Mouse (Mus musculus): ENCODE results near the gene Olfr1140. TPM values are rescaled to one million over a fixed set of nuclear protein-coding genes. Genes with fewer than 3 reads are reported as not detected.

Olfr1140 gene
- total RNA-seq (2015; ENCODE audit: low replicate concordance): not detected in 2 replicates
- total RNA-seq (2017; ENCODE audit: low replicate concordance): not detected in 2 replicates

DNA sequence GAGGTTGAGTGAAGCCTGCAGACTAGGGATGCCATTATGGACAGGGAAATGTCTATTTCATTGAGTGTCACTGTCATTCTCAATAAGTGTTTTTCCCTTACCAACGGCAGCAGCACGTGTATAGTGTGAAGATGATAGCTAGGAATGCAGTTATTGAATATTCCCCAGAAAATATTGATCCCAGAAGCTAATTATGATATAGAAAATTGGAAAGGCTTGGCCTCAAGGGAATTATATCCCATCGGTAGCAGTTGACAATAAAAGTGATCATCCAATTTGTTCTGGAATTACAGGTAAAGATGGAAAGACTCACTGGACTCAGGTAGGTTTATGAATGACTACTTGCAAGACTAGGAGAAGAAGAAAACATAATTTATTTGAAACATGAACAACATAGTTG, at the start of gene Olfr1140:
Olfr1140 (plus strand) TSS at position 301 of the 400 bp plus-strand sequence.
- no peak for ATAC-seq (replicated peaks; ENCODE audit: low FRiP score, poor library complexity, severe bottlenecking)

DNA sequence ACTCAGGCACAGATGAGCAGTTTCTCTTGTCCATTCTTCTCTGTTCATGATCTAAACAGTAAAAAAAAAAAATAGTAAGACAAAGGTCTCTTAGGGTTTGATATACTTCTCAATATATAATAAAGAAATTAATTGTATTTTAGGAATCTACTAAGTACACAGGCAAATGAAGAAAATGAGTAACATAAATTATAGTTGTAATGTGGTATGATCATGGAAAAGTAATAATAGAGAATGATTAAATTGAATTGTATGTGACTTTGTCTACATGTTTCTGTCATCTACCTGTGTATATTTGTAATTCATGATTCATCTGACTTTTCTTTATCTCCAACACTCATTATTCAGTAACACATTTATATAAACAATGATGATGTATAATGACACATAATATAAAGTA, 49.7 kb upstream of the Olfr1140 start, which contains the start of gene Olfr1136:
Olfr1136 (minus strand) TSS at position 101 of the 400 bp plus-strand sequence.
- ATAC-seq (replicated peaks; ENCODE audit: low FRiP score, poor library complexity, severe bottlenecking): no peak

DNA sequence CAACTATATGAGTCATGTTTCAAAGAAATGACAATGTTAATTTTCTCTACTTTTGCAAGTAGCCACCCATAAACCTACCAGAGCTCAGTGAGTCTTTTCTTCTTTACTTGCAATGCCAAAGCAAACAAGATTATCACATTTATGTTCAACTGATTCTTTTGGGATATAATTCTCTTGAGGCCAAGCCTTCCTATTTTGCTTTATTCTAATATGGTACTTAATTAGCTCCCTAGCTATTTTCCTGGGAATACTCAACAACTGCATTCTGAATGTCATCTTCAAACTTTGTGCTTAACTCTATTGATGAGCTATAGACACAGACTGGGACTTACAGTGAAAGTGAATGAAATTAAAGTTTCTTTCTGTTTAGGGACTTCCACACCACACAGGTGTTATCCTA, 30.5 kb upstream of the Olfr1140 start, which contains the start of gene Olfr1137:
Olfr1137 (minus strand) TSS at position 101 of the 400 bp plus-strand sequence.
- no peak for ATAC-seq (replicated peaks; ENCODE audit: low FRiP score, poor library complexity, severe bottlenecking)

DNA sequence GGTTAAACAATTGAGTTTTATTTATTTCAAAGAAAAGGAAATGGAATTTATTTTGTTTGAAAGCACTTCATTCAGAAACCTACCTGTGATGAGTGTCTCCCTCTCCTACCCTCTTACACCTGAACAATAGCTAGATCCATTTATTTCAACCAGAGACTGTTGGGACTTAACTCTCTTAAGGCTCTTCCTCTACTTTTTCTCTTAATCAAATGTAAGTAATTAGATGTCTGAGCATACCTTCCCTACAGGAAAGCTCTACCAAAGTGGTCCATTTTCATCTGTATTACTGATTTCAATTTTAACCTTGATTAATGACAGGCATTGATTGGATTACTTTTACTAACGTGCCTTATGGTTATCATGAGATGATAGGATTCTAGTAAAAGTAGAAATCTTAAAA, 3.7 kb upstream of the Olfr1140 start, which contains the start of gene Olfr1138:
Olfr1138 (minus strand) TSS at position 101 of the 400 bp plus-strand sequence.
- ATAC-seq (replicated peaks; ENCODE audit: low FRiP score, poor library complexity, severe bottlenecking): no peak

DNA sequence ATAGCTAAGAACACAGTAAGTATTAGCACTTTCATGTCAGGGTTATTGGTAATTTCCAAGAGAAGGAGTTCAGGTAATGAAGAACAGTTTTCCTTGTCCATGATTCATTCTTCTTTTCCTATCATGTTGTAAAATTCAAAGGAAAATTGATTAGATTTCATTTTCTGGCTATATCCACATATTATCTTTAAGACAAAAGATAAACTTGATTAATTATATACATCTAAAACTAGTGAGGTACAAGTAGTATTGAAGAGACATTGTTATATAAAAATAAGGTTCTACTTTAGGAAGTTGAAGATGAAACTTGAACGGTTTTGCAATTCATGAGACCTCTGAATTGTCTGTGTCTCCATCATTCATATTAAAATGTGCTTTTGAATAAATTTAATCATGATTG, 10.3 kb downstream of the Olfr1140 start, which contains the start of gene Olfr1141:
Olfr1141 (minus strand) TSS at position 101 of the 400 bp plus-strand sequence.
- ATAC-seq (replicated peaks; ENCODE audit: low FRiP score, poor library complexity, severe bottlenecking): no peak

DNA sequence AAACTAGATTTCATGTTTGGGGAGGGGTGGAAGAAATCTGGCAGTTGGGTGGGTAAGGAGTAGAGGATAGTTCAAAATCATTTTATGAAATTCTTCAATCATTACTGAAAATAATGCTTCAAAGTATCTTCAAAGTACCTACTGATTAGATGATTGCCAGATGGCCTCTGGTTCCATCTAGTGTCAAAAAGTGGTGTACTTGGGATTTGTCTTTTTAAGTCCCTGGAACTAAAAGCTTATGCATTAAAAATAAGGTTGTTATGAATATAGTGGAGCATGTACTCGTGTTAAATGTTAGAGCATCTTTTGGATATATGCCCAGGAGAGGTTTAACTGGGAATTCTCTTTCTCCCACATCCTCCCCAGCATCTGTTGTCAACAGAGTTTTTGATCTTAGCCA, 32.6 kb downstream of the Olfr1140 start:
- ATAC-seq (replicated peaks; ENCODE audit: low FRiP score, poor library complexity, severe bottlenecking): no peak

DNA sequence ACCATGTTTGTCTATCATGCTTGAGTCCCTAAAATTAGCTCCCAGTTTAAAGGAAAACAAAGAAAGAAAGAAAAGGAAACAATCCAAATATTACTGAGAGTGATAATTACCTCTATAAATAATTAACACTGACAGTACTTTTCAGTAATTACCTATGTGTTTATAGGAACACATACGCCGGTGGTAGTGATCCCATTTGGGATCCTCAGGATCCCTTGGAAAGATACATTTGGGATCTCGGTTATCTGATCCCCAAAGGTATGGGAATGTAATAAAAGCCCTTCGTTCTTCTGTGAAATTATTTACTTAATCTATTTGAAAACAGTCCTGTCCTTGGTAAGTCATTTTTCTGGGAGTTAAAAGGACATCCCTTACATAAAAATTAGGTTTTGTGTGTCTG, 35.6 kb downstream of the Olfr1140 start, which contains the start of gene Olfr152:
Olfr152 (plus strand) TSS at position 301 of the 400 bp plus-strand sequence.
- ATAC-seq (replicated peaks; ENCODE audit: low FRiP score, poor library complexity, severe bottlenecking): no peak

Other genes with a start within 250 kb of the Olfr1140 start
- gene Pramel7, start 246.7 kb upstream of the Olfr1140 start, total RNA-seq (2015; ENCODE audit: low replicate concordance): not detected in 2 replicates
- not detected in 2 replicates for gene Pramel7, start 246.7 kb upstream of the Olfr1140 start, total RNA-seq (2017; ENCODE audit: low replicate concordance)
- not detected in 2 replicates for gene Pramel6, start 237.2 kb upstream of the Olfr1140 start, total RNA-seq (2015; ENCODE audit: low replicate concordance)
- gene Pramel6, start 237.2 kb upstream of the Olfr1140 start, total RNA-seq (2017; ENCODE audit: low replicate concordance): not detected in 2 replicates
- gene Olfr153, start 212.0 kb upstream of the Olfr1140 start, total RNA-seq (2015; ENCODE audit: low replicate concordance): not detected in 2 replicates
- not detected in 2 replicates for gene Olfr153, start 212.0 kb upstream of the Olfr1140 start, total RNA-seq (2017; ENCODE audit: low replicate concordance)
- not detected in 2 replicates for gene Olfr1128, start 198.2 kb upstream of the Olfr1140 start, total RNA-seq (2015; ENCODE audit: low replicate concordance)
- not detected in 2 replicates for gene Olfr1128, start 198.2 kb upstream of the Olfr1140 start, total RNA-seq (2017; ENCODE audit: low replicate concordance)
- not detected in 2 replicates for gene Olfr1129, start 169.8 kb upstream of the Olfr1140 start, total RNA-seq (2015; ENCODE audit: low replicate concordance)
- gene Olfr1129, start 169.8 kb upstream of the Olfr1140 start, total RNA-seq (2017; ENCODE audit: low replicate concordance): not detected in 2 replicates
- gene Olfr1130, start 137.5 kb upstream of the Olfr1140 start, total RNA-seq (2015; ENCODE audit: low replicate concordance): not detected in 2 replicates
- not detected in 2 replicates for gene Olfr1130, start 137.5 kb upstream of the Olfr1140 start, total RNA-seq (2017; ENCODE audit: low replicate concordance)
- not detected in 2 replicates for gene Olfr1131, start 116.6 kb upstream of the Olfr1140 start, total RNA-seq (2015; ENCODE audit: low replicate concordance)
- not detected in 2 replicates for gene Olfr1131, start 116.6 kb upstream of the Olfr1140 start, total RNA-seq (2017; ENCODE audit: low replicate concordance)
- not detected in 2 replicates for gene Olfr1132, start 106.2 kb upstream of the Olfr1140 start, total RNA-seq (2015; ENCODE audit: low replicate concordance)
- gene Olfr1132, start 106.2 kb upstream of the Olfr1140 start, total RNA-seq (2017; ENCODE audit: low replicate concordance): not detected in 2 replicates
- gene Olfr1133, start 96.4 kb upstream of the Olfr1140 start, total RNA-seq (2015; ENCODE audit: low replicate concordance): not detected in 2 replicates
- gene Olfr1133, start 96.4 kb upstream of the Olfr1140 start, total RNA-seq (2017; ENCODE audit: low replicate concordance): not detected in 2 replicates
- not detected in 2 replicates for gene Olfr1134, start 85.3 kb upstream of the Olfr1140 start, total RNA-seq (2015; ENCODE audit: low replicate concordance)
- gene Olfr1134, start 85.3 kb upstream of the Olfr1140 start, total RNA-seq (2017; ENCODE audit: low replicate concordance): not detected in 2 replicates
- gene Olfr1135, start 70.1 kb upstream of the Olfr1140 start, total RNA-seq (2015; ENCODE audit: low replicate concordance): not detected in 2 replicates
- not detected in 2 replicates for gene Olfr1135, start 70.1 kb upstream of the Olfr1140 start, total RNA-seq (2017; ENCODE audit: low replicate concordance)
- not detected in 2 replicates for gene Olfr1136, start 49.8 kb upstream of the Olfr1140 start, total RNA-seq (2015; ENCODE audit: low replicate concordance)
- gene Olfr1136, start 49.8 kb upstream of the Olfr1140 start, total RNA-seq (2017; ENCODE audit: low replicate concordance): not detected in 2 replicates
- not detected in 2 replicates for gene Olfr1137, start 30.6 kb upstream of the Olfr1140 start, total RNA-seq (2015; ENCODE audit: low replicate concordance)
- not detected in 2 replicates for gene Olfr1137, start 30.6 kb upstream of the Olfr1140 start, total RNA-seq (2017; ENCODE audit: low replicate concordance)
- gene Olfr1138, start 3.8 kb upstream of the Olfr1140 start, total RNA-seq (2015; ENCODE audit: low replicate concordance): not detected in 2 replicates
- not detected in 2 replicates for gene Olfr1138, start 3.8 kb upstream of the Olfr1140 start, total RNA-seq (2017; ENCODE audit: low replicate concordance)
- not detected in 2 replicates for gene Olfr1141, start 10.2 kb downstream of the Olfr1140 start, total RNA-seq (2015; ENCODE audit: low replicate concordance)
- gene Olfr1141, start 10.2 kb downstream of the Olfr1140 start, total RNA-seq (2017; ENCODE audit: low replicate concordance): not detected in 2 replicates
- not detected in 2 replicates for gene Olfr152, start 35.7 kb downstream of the Olfr1140 start, total RNA-seq (2015; ENCODE audit: low replicate concordance)
- gene Olfr152, start 35.7 kb downstream of the Olfr1140 start, total RNA-seq (2017; ENCODE audit: low replicate concordance): not detected in 2 replicates
- not detected in 2 replicates for gene Olfr1143, start 56.8 kb downstream of the Olfr1140 start, total RNA-seq (2015; ENCODE audit: low replicate concordance)
- not detected in 2 replicates for gene Olfr1143, start 56.8 kb downstream of the Olfr1140 start, total RNA-seq (2017; ENCODE audit: low replicate concordance)
- gene Olfr1145, start 66.1 kb downstream of the Olfr1140 start, total RNA-seq (2015; ENCODE audit: low replicate concordance): not detected in 2 replicates
- gene Olfr1145, start 66.1 kb downstream of the Olfr1140 start, total RNA-seq (2017; ENCODE audit: low replicate concordance): not detected in 2 replicates
- not detected in 2 replicates for gene Olfr1148, start 86.8 kb downstream of the Olfr1140 start, total RNA-seq (2015; ENCODE audit: low replicate concordance)
- gene Olfr1148, start 86.8 kb downstream of the Olfr1140 start, total RNA-seq (2017; ENCODE audit: low replicate concordance): not detected in 2 replicates
- not detected in 2 replicates for gene Olfr1150-ps1, start 100.2 kb downstream of the Olfr1140 start, total RNA-seq (2015; ENCODE audit: low replicate concordance)
- gene Olfr1150-ps1, start 100.2 kb downstream of the Olfr1140 start, total RNA-seq (2017; ENCODE audit: low replicate concordance): not detected in 2 replicates
- gene Olfr1151, start 112.1 kb downstream of the Olfr1140 start, total RNA-seq (2015; ENCODE audit: low replicate concordance): not detected in 2 replicates
- gene Olfr1151, start 112.1 kb downstream of the Olfr1140 start, total RNA-seq (2017; ENCODE audit: low replicate concordance): not detected in 2 replicates
- not detected in 2 replicates for gene Olfr1152, start 122.7 kb downstream of the Olfr1140 start, total RNA-seq (2015; ENCODE audit: low replicate concordance)
- not detected in 2 replicates for gene Olfr1152, start 122.7 kb downstream of the Olfr1140 start, total RNA-seq (2017; ENCODE audit: low replicate concordance)
- gene Olfr1153, start 151.2 kb downstream of the Olfr1140 start, total RNA-seq (2015; ENCODE audit: low replicate concordance): not detected in 2 replicates
- gene Olfr1153, start 151.2 kb downstream of the Olfr1140 start, total RNA-seq (2017; ENCODE audit: low replicate concordance): not detected in 2 replicates
- gene Olfr1154, start 161.4 kb downstream of the Olfr1140 start, total RNA-seq (2015; ENCODE audit: low replicate concordance): not detected in 2 replicates
- not detected in 2 replicates for gene Olfr1154, start 161.4 kb downstream of the Olfr1140 start, total RNA-seq (2017; ENCODE audit: low replicate concordance)
- gene Olfr1155, start 201.4 kb downstream of the Olfr1140 start, total RNA-seq (2015; ENCODE audit: low replicate concordance): not detected in 2 replicates
- not detected in 2 replicates for gene Olfr1155, start 201.4 kb downstream of the Olfr1140 start, total RNA-seq (2017; ENCODE audit: low replicate concordance)
- not detected in 2 replicates for gene Olfr1156, start 209.3 kb downstream of the Olfr1140 start, total RNA-seq (2015; ENCODE audit: low replicate concordance)
- gene Olfr1156, start 209.3 kb downstream of the Olfr1140 start, total RNA-seq (2017; ENCODE audit: low replicate concordance): not detected in 2 replicates
- gene Olfr1157, start 224.5 kb downstream of the Olfr1140 start, total RNA-seq (2015; ENCODE audit: low replicate concordance): not detected in 2 replicates
- gene Olfr1157, start 224.5 kb downstream of the Olfr1140 start, total RNA-seq (2017; ENCODE audit: low replicate concordance): not detected in 2 replicates
- not detected in 2 replicates for gene Olfr74, start 230.9 kb downstream of the Olfr1140 start, total RNA-seq (2015; ENCODE audit: low replicate concordance)
- gene Olfr74, start 230.9 kb downstream of the Olfr1140 start, total RNA-seq (2017; ENCODE audit: low replicate concordance): not detected in 2 replicates
- gene Olfr1158, start 246.4 kb downstream of the Olfr1140 start, total RNA-seq (2015; ENCODE audit: low replicate concordance): not detected in 2 replicates
- not detected in 2 replicates for gene Olfr1158, start 246.4 kb downstream of the Olfr1140 start, total RNA-seq (2017; ENCODE audit: low replicate concordance)